Mouse (Mus musculus) hindbrain, postnatal 0 days (tissue): Measurements from ENCODE around the gene Lnpk. TPM values are rescaled to one million over a fixed set of nuclear protein-coding genes. Genes with fewer than 3 reads are reported as not detected.
A peak's percentile ranks its signal among the peaks of the same experiment; 100 is the strongest.

Experiments used
- ATAC-seq: fragments of 200-750 bp; cut with Nextera tagmentation; 2 replicates; pipeline ENCODE4 v1.8.0; 2017; ENCODE audit warnings: mild to moderate bottlenecking, moderate TSS enrichment, moderate library complexity
- DNase-seq: peaks from one replicate; pipeline ENCODE4 v3.0.0-alpha.2; 2015; ENCODE audit warnings: low spot score
- H3K27ac ChIP-seq: fragments of 300-500 bp; sonication (generic); 2 replicates; pipeline ENCODE4 v1.5.1; 2014; ENCODE audit warnings: mild to moderate bottlenecking
- H3K27me3 ChIP-seq: fragments of 300-500 bp; sonication (generic); 2 replicates; pipeline ENCODE4 v1.6.1; 2014; ENCODE audit warnings: low read length, mixed read lengths; ENCODE audit not compliant: insufficient read depth
- H3K36me3 ChIP-seq: fragments of 300-500 bp; sonication (generic); 2 replicates; pipeline ENCODE4 v1.6.1; 2014; ENCODE audit warnings: low read length, mixed read lengths; ENCODE audit not compliant: insufficient read depth
- H3K4me1 ChIP-seq: fragments of 300-500 bp; sonication (generic); 2 replicates; pipeline ENCODE4 v1.6.1; 2014; ENCODE audit warnings: antibody characterized with exemption, low read length, mixed read lengths; ENCODE audit not compliant: insufficient read depth
- H3K4me2 ChIP-seq: fragments of 300-500 bp; sonication (generic); 2 replicates; pipeline ENCODE4 v1.6.1; 2014; ENCODE audit warnings: low read depth, mild to moderate bottlenecking, low read length, moderate library complexity, mixed read lengths
- H3K4me3 ChIP-seq: fragments of 300-500 bp; sonication (generic); 2 replicates; pipeline ENCODE4 v1.5.1; 2014; ENCODE audit warnings: low read length
- H3K9ac ChIP-seq: fragments of 300-500 bp; sonication (generic); replicated peaks from 2 replicates; pipeline ENCODE4 v1.6.1; 2014; ENCODE audit warnings: mild to moderate bottlenecking, low read length, moderate library complexity, mixed read lengths
- H3K9me3 ChIP-seq: fragments of 300-500 bp; sonication (generic); 2 replicates; pipeline ENCODE4 v1.6.1; 2016; ENCODE audit warnings: low read length, mixed read lengths
- CTCF ChIP-seq: IDR thresholded peaks from 2 replicates; pipeline ENCODE4 v1.5.1; 2016; ENCODE audit warnings: antibody characterized with exemption, control low read depth, low read depth
- WGBS: fragments of 180-500 bp; shearing (Covaris S2); extraction: QIAGEN DNeasy Blood & Tissue Kit; methylation state at CpG from one replicate; pipeline ENCODE4 v1.1.7; 2014; 5-methylcytosine and 5-hydroxymethylcytosine counted together
- polyA plus RNA-seq: library from polyadenylated mRNA; unstranded; fragments of >200 nt; fragmentation: Nextera tagmentation; extraction: Ambion mirVana; gene quantifications from 2 replicates; pipeline ENCODE4 v1.2.1, GENCODE M21; 2015
- total RNA-seq: library from RNA; depleted of rRNA; stranded (reverse); fragments of >200 nt; gene quantifications from 2 replicates; pipeline ENCODE4 v1.2.3, GENCODE M21; 2014

Gene Lnpk
- total and polyA plus RNA-seq, 2 experiments from 2014 or later: 41.0 to 54.2 TPM

- DNase-seq (no peak), ATAC-seq (no peak)
- Histone ChIP-seq H3K9ac (no peak overlapping the region), H3K27me3 (no peaks in the 10 kb centered on the region), H3K27ac (no peak overlapping the region), H3K4me2 (no peak overlapping the region), H3K36me3 (no peaks in the 10 kb centered on the region), H3K4me3 (no peak overlapping the region), H3K9me3 (no peaks in the 10 kb centered on the region), H3K4me1 (no peaks in the 10 kb centered on the region)
- 87% methylated on average over 5 of the region's 5 CpGs for WGBS
- TF ChIP-seq CTCF: no peak
These were observed 27.0 kb upstream of the Lnpk start for GRCm38 (mm10) chr2:74606087-74606760.

- no peaks in the 10 kb centered on the region for H3K9me3 ChIP-seq
- no peak overlapping the region for H3K4me2 ChIP-seq
- no peak for ATAC-seq
- H3K27me3 ChIP-seq: no peaks in the 10 kb centered on the region
- H3K9ac ChIP-seq: no peak overlapping the region
- H3K27ac ChIP-seq: no peak overlapping the region
- H3K36me3 ChIP-seq: no peaks in the 10 kb centered on the region
- DNase-seq: no peak
- TF ChIP-seq CTCF: no peak
- no peak overlapping the region for H3K4me3 ChIP-seq
- WGBS: 19% methylated on average over 3 of the region's 3 CpGs
- no peaks in the 10 kb centered on the region for H3K4me1 ChIP-seq
These were observed 24.8 kb upstream of the Lnpk start for GRCm38 (mm10) chr2:74604011-74604410.

DNA sequence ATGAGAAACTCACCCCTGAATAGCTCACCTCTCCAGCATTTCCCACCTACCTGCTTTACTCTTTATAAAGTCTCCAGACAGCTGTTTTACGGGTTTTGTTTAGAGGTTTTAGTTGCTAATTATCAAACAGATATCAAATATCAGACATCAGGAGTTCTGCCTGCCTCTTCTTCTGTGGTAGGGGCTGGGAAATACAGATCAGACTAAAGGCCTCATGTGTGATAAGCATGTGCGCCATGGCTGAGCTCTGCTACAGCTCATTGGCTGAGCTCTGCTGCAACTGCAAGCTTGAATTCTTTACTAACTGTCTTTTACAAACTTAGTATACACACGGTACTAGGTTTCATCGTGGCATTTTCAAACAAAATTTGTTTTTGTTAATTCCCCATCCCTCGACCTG lies 23.2 kb upstream of the Lnpk start:
- Histone ChIP-seq H3K4me3 (no peak overlapping the region), H3K4me2 (no peak overlapping the region), H3K27ac (no peak overlapping the region), H3K4me1 (no peaks in the 10 kb centered on the region), H3K9me3 (no peaks in the 10 kb centered on the region), H3K9ac (no peak overlapping the region), H3K36me3 (no peaks in the 10 kb centered on the region), H3K27me3 (no peaks in the 10 kb centered on the region)
- no peak for DNase-seq
- TF ChIP-seq CTCF: no peak
- no peak for ATAC-seq
- 87% methylated on average over 5 of the region's 5 CpGs for WGBS

DNA sequence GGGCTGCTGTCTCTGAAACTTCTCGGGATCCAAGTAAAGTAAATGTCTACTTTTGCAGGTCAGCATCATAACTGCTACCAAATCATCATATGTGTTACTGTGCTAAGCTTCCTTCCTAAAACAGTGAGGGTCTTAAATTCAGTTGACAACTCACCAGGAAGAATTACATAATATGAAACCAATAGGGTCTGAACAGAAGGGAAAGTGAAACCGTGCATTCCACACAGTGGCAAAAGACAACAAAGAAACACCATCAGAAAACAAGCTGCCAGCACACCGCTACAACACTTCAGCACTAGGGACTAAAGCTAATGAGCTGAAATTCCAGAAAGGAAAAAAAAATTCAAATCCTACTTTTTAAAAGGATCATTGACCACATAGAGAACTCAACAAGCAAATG lies 17.9 kb upstream of the Lnpk start:
- WGBS: 90% methylated on average over 3 of the region's 3 CpGs
- ATAC-seq: no peak

GRCm38 (mm10) chr2:74596094-74596493 lies 16.9 kb upstream of the Lnpk start:
- TF ChIP-seq CTCF: no peak
- H3K9ac ChIP-seq: no peak overlapping the region
- H3K4me3 ChIP-seq: no peak overlapping the region
- H3K4me2 ChIP-seq: no peak overlapping the region
- H3K27me3 ChIP-seq: no peaks in the 10 kb centered on the region
- H3K36me3 ChIP-seq: no peaks in the 10 kb centered on the region
- no peaks in the 10 kb centered on the region for H3K4me1 ChIP-seq
- H3K9me3 ChIP-seq: no peaks in the 10 kb centered on the region
- H3K27ac ChIP-seq: no peak overlapping the region
- DNase-seq (no peak), ATAC-seq (no peak)

More for the DNA sequence above, 17.9 kb upstream of the Lnpk start:
- Histone ChIP-seq H3K27ac (no peak overlapping the region), H3K4me3 (no peak overlapping the region), H3K36me3 (no peaks in the 10 kb centered on the region), H3K27me3 (no peaks in the 10 kb centered on the region), H3K4me1 (no peaks in the 10 kb centered on the region), H3K4me2 (no peak overlapping the region), H3K9me3 (no peaks in the 10 kb centered on the region), H3K9ac (no peak overlapping the region)
- no peak for DNase-seq
- TF ChIP-seq CTCF: no peak

DNA sequence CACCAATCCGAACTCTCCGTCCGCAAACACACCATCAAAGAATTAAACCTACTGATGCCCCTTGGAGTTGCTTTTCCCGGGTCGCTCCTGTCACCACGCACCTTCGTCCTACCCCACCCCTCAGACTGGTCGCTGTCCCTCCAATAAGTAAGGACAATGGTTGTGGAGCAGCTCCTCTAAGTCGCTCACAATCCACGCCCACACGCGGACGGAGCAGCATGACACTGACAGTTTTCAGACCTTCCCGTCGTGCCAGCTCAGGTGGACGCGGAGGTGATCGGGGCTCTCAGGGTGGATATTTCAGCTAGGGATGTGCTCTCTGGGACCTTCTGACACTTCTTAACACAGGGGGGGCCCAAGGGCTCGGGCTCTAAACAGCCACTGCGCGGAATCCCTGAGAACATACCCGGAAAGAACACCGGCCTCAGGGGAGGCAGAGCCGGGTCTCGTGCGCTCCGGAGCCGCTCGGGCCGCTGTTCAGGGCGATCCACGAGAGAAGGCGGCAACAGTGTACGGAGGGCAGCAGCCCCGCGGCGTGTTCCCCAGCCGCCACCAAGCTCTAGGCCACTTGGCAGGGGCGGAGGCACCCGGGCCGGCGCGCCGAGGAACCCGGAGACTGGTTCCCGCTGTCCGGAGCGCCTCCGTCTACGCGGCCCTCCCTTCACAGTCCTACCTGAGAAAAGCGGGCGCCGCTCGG lies 941 bp downstream of the Lnpk start:
- 0 out of 2 replicates have a peak, but pooled peaks have one; percentile 1 for TF ChIP-seq CTCF
- peak overlapping the region; percentile 86 for H3K4me2 ChIP-seq
- H3K9me3 ChIP-seq: no peaks in the 10 kb centered on the region
- H3K27ac ChIP-seq: peak overlapping the region; percentile 59; the same call in 1 of the 2 replicates
- no peaks in the 10 kb centered on the region for H3K27me3 ChIP-seq
- peaks cover 6% of the 10 kb centered on the region for H3K4me1 ChIP-seq
- H3K4me3 ChIP-seq: peak overlapping the region; percentile 75
- H3K9ac ChIP-seq: peak overlapping the region; percentile 75
- ATAC-seq (peak; percentile 87), DNase-seq (peak; percentile 47)
- no peaks in the 10 kb centered on the region for H3K36me3 ChIP-seq
- WGBS: under 1% methylated on average over 54 of the region's 55 CpGs

- H3K4me3 ChIP-seq: no peak overlapping the region
- no peak overlapping the region for H3K4me2 ChIP-seq
- no peaks in the 10 kb centered on the region for H3K4me1 ChIP-seq
- no peak for DNase-seq
- no peaks in the 10 kb centered on the region for H3K9me3 ChIP-seq
- TF ChIP-seq CTCF: no peak
- WGBS: 77% methylated on average over 4 of the region's 4 CpGs
- no peak overlapping the region for H3K27ac ChIP-seq
- H3K27me3 ChIP-seq: no peaks in the 10 kb centered on the region
- no peaks in the 10 kb centered on the region for H3K36me3 ChIP-seq
- ATAC-seq: no peak
- no peak overlapping the region for H3K9ac ChIP-seq
These were observed 8.8 kb downstream of the Lnpk start for GRCm38 (mm10) chr2:74570390-74570789.
